Mouse (Mus musculus) C2C12 (cell line): ENCODE data around the gene Minos1.

Experiments
- CTCF ChIP-seq: IDR thresholded peaks from one replicate; pipeline ENCODE4 v1.5.1; 2011; ENCODE audit not compliant: control insufficient read depth, insufficient read depth, insufficient read length
- FOSL1 ChIP-seq: IDR thresholded peaks from one replicate; pipeline ENCODE4 v1.8.0; 2011; ENCODE audit warnings: mild to moderate bottlenecking, low read length; ENCODE audit not compliant: poor library complexity, insufficient read depth, severe bottlenecking

GRCm38 (mm10) chr4:139078726-139079125, 52.2 kb downstream of the Minos1 start:
- TF ChIP-seq FOSL1 (no peak), CTCF (no peak)
